Mouse (Mus musculus) hindbrain, embryonic 12.5 days (tissue): Measurements from ENCODE around the gene Frmd5. TPM values are rescaled to one million over a fixed set of nuclear protein-coding genes. Genes with fewer than 3 reads are reported as not detected.

Experiments used
- ATAC-seq: fragments of 200-750 bp; cut with Nextera tagmentation; 2 replicates; pipeline ENCODE4 v1.8.0; 2017; ENCODE audit warnings: moderate TSS enrichment; ENCODE audit not compliant: low FRiP score
- H3K27ac ChIP-seq: fragments of 300-500 bp; sonication (generic); 2 replicates; pipeline ENCODE4 v1.5.1; 2016; ENCODE audit warnings: mild to moderate bottlenecking
- H3K27me3 ChIP-seq: fragments of 300-500 bp; sonication (generic); 2 replicates; pipeline ENCODE4 v1.6.1; 2016; ENCODE audit warnings: mild to moderate bottlenecking
- H3K36me3 ChIP-seq: fragments of 300-500 bp; sonication (generic); 2 replicates; pipeline ENCODE4 v1.6.1; 2016; ENCODE audit warnings: mild to moderate bottlenecking
- H3K4me1 ChIP-seq: fragments of 300-500 bp; sonication (generic); 2 replicates; pipeline ENCODE4 v1.6.1; 2016
- H3K4me2 ChIP-seq: fragments of 300-500 bp; sonication (generic); replicated peaks from 2 replicates; pipeline ENCODE4 v1.6.1; 2016; ENCODE audit warnings: mild to moderate bottlenecking
- H3K4me3 ChIP-seq: fragments of 300-500 bp; sonication (generic); 2 replicates; pipeline ENCODE4 v1.5.1; 2016; ENCODE audit warnings: mild to moderate bottlenecking
- H3K9ac ChIP-seq: fragments of 300-500 bp; sonication (generic); 2 replicates; pipeline ENCODE4 v1.6.1; 2016; ENCODE audit warnings: mild to moderate bottlenecking, moderate library complexity
- H3K9me3 ChIP-seq: fragments of 300-500 bp; sonication (generic); replicated peaks from 2 replicates; pipeline ENCODE4 v1.6.1; 2016; ENCODE audit warnings: mild to moderate bottlenecking
- WGBS: fragments of 180-500 bp; shearing (Covaris S2); methylation state at CpG from one replicate; pipeline ENCODE4 v1.1.7; 2016; 5-methylcytosine and 5-hydroxymethylcytosine counted together
- polyA plus RNA-seq: library from polyadenylated mRNA; unstranded; fragments of >200 nt; fragmentation: Nextera tagmentation; extraction: Ambion mirVana; gene quantifications from 2 replicates; pipeline ENCODE4 v1.2.1, GENCODE M21; 2016

Gene Frmd5
- polyA plus RNA-seq, 1 experiment from 2014 or later: 26.5 TPM

DNA sequence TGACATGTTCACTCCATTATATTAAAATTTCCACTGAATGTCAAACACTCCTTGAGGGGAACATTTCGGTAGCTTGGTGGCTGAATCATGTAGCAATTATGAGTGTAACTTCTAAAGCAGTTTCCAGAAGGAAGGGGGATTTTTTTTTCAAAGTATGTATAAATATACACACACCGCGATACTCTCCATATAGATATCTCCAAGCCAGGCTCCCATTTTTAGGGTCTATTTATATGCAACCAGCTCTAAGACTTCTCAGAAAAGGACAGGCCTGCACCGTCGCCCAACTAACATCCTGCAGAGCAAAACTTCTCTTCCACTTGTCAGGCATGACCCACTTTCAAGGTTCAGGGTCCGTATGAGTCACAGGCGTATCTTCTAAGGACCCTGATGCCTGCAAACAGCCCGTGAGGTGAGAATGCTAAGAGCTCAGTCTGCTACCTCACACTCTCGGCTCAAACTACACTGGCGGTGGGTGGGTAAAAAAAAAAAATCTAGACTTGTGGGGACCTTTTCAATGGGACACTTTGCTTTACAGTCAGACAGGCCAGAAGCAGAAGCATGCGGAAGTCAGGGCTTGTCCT, 197.7 kb downstream of the Frmd5 start:
- 86% methylated on average over 11 of the region's 11 CpGs for WGBS
- no peaks in the 10 kb centered on the region for H3K9me3 ChIP-seq
- H3K4me2 ChIP-seq: no peak overlapping the region
- H3K27me3 ChIP-seq: no peaks in the 10 kb centered on the region
- no peaks in the 10 kb centered on the region for H3K36me3 ChIP-seq
- H3K4me1 ChIP-seq: peaks cover 24% of the 10 kb centered on the region
- H3K4me3 ChIP-seq: no peak overlapping the region
- no peak overlapping the region for H3K9ac ChIP-seq
- no peak overlapping the region for H3K27ac ChIP-seq
- ATAC-seq: no peak

DNA sequence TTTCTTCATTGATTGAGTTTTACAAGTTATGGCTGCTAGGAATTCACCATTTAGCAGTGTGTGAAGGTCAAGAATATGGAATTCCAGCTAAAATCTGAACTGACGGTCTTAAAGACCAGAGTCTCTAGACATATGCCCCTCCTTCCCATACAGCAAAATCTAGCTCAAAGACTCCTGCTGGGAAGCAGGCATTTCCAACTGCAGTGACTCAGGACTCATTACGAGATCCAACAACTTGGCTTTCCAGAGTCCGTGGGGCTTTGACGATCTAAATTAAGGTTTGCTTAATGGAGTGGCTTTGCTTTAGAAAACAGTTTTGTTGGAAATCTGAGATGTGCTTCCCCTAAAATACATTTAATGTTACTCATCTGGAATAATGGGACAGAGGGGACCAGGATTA, 204.5 kb downstream of the Frmd5 start:
- H3K9ac ChIP-seq: no peak overlapping the region
- 48% methylated on average over 4 of the region's 4 CpGs for WGBS
- no peak overlapping the region for H3K4me2 ChIP-seq
- no peak for ATAC-seq
- no peaks in the 10 kb centered on the region for H3K9me3 ChIP-seq
- no peaks in the 10 kb centered on the region for H3K36me3 ChIP-seq
- H3K27me3 ChIP-seq: no peaks in the 10 kb centered on the region
- H3K4me3 ChIP-seq: no peak overlapping the region
- no peak overlapping the region for H3K27ac ChIP-seq
- H3K4me1 ChIP-seq: no peaks in the 10 kb centered on the region

DNA sequence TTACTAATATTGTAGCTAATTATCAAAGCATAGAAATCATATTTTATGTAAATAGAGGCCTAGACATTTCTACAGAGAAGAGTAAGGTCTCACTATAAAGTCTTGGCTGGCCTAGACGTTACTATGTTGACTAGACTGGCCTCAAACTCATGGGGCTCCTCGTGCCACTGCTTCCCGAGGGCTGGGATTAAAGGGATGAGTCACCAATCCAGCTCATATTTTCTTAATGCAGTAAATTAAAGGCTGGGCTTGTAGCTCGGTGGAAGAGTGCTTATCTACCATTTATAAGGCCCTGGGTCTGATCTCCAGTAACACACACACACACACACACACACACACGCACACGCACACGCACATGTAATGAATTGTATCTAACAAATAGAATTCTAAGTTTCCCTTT, 205.3 kb downstream of the Frmd5 start:
- ATAC-seq: no peak
- Histone ChIP-seq H3K4me3 (no peak overlapping the region), H3K36me3 (no peaks in the 10 kb centered on the region), H3K4me2 (no peak overlapping the region), H3K9ac (no peak overlapping the region), H3K4me1 (no peaks in the 10 kb centered on the region), H3K9me3 (no peaks in the 10 kb centered on the region), H3K27me3 (no peaks in the 10 kb centered on the region), H3K27ac (no peak overlapping the region)
- WGBS: 78% methylated on average over 7 of the region's 7 CpGs

DNA sequence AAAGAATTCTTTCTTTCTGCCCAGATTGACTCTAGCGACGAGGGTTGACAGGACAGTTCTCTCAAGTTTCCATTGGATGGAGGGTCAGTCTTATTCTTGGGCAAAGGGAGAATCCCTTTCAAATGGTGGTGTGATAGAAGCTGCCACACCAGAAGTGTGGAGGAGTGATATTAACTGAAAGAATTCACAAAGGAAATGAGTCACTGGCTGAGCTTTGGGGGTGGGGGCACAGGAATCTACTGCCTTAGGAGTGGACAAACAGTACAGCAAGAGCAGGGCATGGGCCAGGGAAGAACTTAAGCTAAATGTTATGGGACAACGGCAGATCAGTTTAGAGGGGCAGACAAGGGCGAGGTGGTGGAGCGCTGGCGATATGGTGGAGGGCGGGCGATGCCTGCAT, 206.2 kb downstream of the Frmd5 start:
- Histone ChIP-seq H3K36me3 (no peaks in the 10 kb centered on the region), H3K4me1 (no peaks in the 10 kb centered on the region; the same call in 1 of the 2 replicates), H3K9ac (no peak overlapping the region), H3K9me3 (no peaks in the 10 kb centered on the region), H3K4me3 (no peak overlapping the region), H3K27ac (no peak overlapping the region), H3K27me3 (no peaks in the 10 kb centered on the region), H3K4me2 (no peak overlapping the region)
- ATAC-seq: no peak
- 88% methylated on average over 8 of the region's 8 CpGs for WGBS

DNA sequence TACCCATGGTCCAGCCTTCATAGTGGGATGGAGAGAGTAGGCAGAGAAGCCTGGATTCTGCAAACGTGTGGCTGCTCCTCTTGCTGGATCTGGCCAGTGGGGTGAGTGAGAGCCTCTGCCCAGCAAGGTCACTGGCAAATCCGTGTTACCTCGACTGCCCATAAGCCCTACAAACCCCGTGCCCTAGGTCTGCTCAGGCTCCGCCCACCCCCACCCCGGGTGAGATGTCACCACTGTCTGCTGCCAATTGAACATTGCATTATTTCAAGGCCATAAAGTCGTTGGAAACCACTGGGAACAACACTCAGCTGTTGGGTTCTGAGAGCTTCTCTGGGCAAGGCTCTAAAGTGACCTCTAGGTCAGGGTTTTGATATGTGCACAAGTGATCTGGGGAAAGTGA, 208.6 kb downstream of the Frmd5 start:
- Histone ChIP-seq H3K9me3 (no peaks in the 10 kb centered on the region), H3K27ac (no peak overlapping the region), H3K27me3 (no peaks in the 10 kb centered on the region), H3K4me1 (peaks cover 17% of the 10 kb centered on the region), H3K4me3 (no peak overlapping the region), H3K9ac (no peak overlapping the region), H3K4me2 (no peak overlapping the region), H3K36me3 (no peaks in the 10 kb centered on the region)
- WGBS: 64% methylated on average over 7 of the region's 7 CpGs
- no peak for ATAC-seq

DNA sequence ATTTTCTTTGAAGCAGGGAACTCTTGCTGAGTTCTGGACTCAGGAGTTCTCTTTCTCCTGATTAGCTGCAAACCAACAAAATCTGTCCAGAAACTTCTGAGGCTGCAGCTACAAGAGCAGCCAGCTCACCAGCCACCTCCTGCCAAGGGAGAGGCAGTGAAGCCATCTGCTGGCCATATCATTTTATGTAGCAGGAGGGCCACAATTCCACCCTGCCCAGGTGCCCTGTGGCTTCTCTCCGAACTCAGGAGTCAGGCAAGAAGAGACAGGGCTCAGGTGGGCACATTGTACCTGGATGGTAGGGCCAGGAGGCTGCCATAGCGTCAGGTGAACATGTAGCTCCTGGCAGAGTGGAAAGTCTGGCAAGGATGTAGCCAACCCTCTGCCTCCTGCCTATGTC, 210.3 kb downstream of the Frmd5 start:
- Histone ChIP-seq H3K4me2 (no peak overlapping the region), H3K27me3 (no peaks in the 10 kb centered on the region), H3K4me3 (no peak overlapping the region), H3K9ac (no peak overlapping the region), H3K36me3 (no peaks in the 10 kb centered on the region), H3K27ac (no peak overlapping the region), H3K9me3 (no peaks in the 10 kb centered on the region), H3K4me1 (peaks cover 17% of the 10 kb centered on the region)
- ATAC-seq: no peak
- WGBS: 89% methylated on average over 2 of the region's 2 CpGs

DNA sequence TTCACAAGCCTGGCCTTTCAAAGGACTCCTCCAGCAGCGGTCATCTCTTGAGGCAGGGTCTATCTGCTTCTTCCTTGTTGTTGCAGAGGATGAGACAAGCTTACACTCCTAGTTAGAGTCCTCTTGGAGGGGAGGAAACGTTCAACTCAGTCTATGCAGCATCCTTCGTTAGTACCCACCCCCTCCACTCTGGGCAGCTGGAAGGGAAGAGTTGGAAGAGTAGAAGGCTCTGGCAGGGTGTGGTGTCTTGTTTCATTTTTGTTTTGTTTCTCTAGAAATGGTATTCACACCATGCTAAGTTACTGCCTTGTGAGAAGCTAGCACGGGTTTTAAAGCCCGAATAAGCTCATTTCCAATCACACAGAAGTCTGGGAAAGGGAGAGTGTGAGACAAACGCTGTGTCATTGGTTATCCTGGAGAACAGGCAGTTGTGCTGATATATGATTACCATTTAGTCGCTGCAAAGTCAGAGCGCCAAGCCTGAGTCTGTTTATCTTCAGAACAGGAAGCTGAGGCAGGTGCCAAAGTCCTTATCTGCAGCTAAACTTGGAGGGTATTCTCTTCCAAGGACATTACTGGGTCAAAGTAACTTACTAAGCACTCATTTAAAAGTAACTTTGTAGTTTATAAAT, 212.1 kb downstream of the Frmd5 start:
- Histone ChIP-seq H3K9me3 (no peaks in the 10 kb centered on the region), H3K36me3 (no peaks in the 10 kb centered on the region), H3K4me3 (no peak overlapping the region), H3K9ac (no peak overlapping the region), H3K27ac (no peak overlapping the region), H3K4me2 (no peak overlapping the region), H3K27me3 (no peaks in the 10 kb centered on the region), H3K4me1 (peaks cover 17% of the 10 kb centered on the region)
- 57% methylated on average over 8 of the region's 8 CpGs for WGBS
- no peak for ATAC-seq

DNA sequence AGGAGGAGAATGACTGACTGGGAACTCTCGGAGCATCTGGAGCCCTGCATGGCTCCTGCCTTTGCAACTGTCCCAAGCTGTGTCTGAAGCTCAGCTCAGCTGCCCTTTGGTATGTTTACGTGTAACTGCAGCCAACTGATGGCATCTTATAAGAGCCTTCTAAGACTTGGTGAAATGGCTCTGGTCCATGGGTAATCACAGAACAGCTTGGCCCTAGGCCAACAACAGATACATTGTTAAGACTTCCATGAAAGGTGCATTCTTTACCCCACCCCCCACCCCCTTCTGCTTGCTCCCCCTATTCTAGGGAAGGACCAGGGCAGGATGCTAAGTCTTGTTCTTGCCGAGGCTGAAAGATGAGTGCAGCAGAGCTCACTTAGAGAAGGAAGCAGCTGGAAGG, 212.8 kb downstream of the Frmd5 start:
- WGBS: 57% methylated on average over 3 of the region's 3 CpGs
- no peak for ATAC-seq

DNA sequence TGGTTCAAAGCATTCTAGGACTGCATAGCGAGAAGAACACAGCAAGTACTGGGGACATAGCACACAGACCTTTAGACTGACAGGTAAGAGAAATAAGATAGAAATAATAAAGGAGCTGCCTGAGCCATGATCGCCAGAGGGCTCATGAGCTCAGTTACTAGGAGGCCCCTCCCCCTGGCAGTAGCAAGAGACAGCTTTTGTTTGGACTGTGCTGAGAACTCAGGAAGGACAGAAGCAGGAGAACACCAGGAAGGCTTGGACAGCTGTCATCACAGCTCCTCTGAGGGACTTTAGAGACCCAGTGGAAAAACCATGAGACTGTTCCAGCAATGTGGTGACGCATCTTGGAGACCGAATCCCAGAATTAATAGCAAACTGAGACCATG, 218.6 kb downstream of the Frmd5 start:
- WGBS: 40% methylated on average over 4 of the region's 4 CpGs

More for the DNA sequence above, 212.8 kb downstream of the Frmd5 start:
- Histone ChIP-seq H3K4me2 (no peak overlapping the region), H3K9me3 (no peaks in the 10 kb centered on the region), H3K27ac (no peak overlapping the region), H3K36me3 (no peaks in the 10 kb centered on the region), H3K27me3 (no peaks in the 10 kb centered on the region), H3K4me1 (peaks cover 17% of the 10 kb centered on the region), H3K4me3 (no peak overlapping the region), H3K9ac (no peak overlapping the region)

DNA sequence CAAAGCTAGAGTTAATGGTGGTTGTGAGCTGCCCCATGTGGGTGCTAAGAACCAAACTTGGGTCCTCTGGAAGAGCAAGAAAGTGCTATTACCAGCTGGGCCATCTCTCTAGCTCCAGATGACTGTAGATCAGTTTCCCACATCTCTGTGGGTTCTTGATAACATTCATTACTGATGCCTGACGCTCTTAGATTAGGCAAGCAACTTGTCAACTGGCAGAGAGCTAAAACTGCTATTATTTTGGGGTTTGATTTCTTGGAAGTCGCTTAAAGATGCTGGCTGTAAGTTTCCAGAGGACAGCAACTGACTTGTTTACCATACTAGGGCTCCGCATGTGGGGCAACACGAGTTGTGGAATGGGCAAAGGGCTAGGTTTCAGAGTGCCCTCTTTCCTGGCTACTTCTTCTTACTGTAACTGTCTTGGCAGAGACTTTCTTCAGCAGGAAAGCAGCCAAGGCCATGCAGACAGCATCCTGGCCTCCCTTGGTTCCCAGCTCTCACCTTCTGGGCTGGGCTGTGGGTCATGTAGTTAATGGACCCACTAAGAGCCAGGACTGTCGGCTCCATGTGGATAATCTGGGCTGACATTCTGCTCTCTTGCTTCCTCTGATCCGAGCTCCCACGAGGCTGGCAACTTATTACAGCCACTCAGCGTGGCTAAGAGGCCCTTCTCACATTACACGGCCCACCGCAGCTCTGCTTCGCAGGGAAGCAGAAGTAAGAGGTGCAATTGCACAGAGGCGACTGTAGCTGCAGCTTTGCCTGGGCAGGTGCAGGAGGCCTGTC, 219.2 kb downstream of the Frmd5 start:
- H3K27ac ChIP-seq: peak overlapping the region; percentile 64

More for the DNA sequence above, 218.6 kb downstream of the Frmd5 start:
- Histone ChIP-seq H3K36me3 (no peaks in the 10 kb centered on the region), H3K9ac (no peak overlapping the region), H3K9me3 (no peaks in the 10 kb centered on the region), H3K27ac (peak overlapping the region; percentile 64), H3K27me3 (no peaks in the 10 kb centered on the region; the same call in 1 of the 2 replicates), H3K4me1 (peaks cover 15% of the 10 kb centered on the region), H3K4me3 (no peak overlapping the region), H3K4me2 (no peak overlapping the region)
- ATAC-seq: peak; percentile 62

DNA sequence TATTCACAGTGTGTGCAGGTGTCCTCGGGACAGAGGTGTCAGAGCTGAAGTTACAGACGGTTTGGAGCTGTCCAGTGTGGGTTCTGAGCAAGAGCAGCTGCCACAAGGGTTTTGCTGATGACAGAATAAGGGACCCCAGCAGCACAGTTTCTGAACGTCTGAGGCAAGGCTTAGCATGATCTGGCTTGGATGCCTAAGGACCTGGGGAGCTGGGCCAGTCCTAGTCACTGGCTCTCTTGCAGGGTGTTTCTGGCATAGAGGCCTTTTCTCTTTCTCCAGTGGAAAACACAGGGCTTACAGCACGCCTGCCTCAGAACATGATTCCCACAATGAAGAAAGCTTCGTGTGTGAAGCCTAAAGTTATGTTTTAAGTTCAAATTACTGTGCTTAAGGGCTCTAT, 222.2 kb downstream of the Frmd5 start:
- Histone ChIP-seq H3K36me3 (no peaks in the 10 kb centered on the region), H3K9me3 (no peaks in the 10 kb centered on the region), H3K27me3 (no peaks in the 10 kb centered on the region; the same call in 1 of the 2 replicates), H3K9ac (no peak overlapping the region), H3K27ac (no peak overlapping the region), H3K4me1 (peaks cover 15% of the 10 kb centered on the region), H3K4me2 (no peak overlapping the region), H3K4me3 (no peak overlapping the region)
- 74% methylated on average over 5 of the region's 5 CpGs for WGBS
- ATAC-seq: no peak

More for the DNA sequence above, 219.2 kb downstream of the Frmd5 start:
- no peak overlapping the region for H3K4me3 ChIP-seq
- H3K9me3 ChIP-seq: no peaks in the 10 kb centered on the region
- 39% methylated on average over 12 of the region's 12 CpGs for WGBS
- ATAC-seq: peak; percentile 42
- H3K27me3 ChIP-seq: no peaks in the 10 kb centered on the region; the same call in 1 of the 2 replicates
- peaks cover 15% of the 10 kb centered on the region for H3K4me1 ChIP-seq
- no peak overlapping the region for H3K4me2 ChIP-seq
- H3K9ac ChIP-seq: no peak overlapping the region
- H3K36me3 ChIP-seq: no peaks in the 10 kb centered on the region

DNA sequence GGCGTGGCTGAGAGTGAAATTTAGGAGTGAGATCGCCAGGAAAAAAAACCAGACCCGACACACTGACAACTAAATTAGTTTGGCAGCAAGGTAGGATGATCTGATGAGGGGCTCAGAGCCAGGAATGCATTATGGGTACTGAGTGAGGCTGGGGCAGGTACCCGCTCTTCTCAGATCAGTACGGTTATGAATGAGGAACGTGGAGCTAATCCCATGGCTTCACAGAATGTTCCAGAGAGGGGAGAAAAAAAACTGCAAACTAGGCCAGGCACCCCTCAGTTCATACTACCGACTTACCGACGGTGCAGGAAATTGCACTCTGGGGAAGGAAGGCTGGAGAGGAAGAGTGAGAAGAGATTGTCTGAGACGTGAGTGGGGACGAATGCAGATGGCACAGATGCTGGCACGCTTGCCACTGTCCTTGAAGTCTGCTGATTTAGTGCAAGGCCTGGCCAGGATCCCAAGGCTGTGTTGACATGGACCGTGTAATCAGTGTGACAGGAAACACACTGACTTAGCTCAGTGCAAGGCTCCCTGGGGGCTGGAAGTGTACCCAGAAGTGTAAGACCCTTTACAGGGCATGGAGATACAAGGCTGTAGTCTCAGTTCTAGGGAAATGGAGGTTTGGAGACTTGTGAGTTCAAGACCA, 223.3 kb downstream of the Frmd5 start:
- Histone ChIP-seq H3K27ac (no peak overlapping the region), H3K27me3 (no peaks in the 10 kb centered on the region; the same call in 1 of the 2 replicates), H3K4me1 (peaks cover 11% of the 10 kb centered on the region), H3K36me3 (no peaks in the 10 kb centered on the region), H3K9me3 (no peaks in the 10 kb centered on the region), H3K4me2 (no peak overlapping the region), H3K9ac (no peak overlapping the region), H3K4me3 (no peak overlapping the region)
- WGBS: 73% methylated on average over 13 of the region's 13 CpGs
- 0 out of 2 replicates have a peak, but pooled peaks have one; percentile 56 for ATAC-seq
